Mouse (Mus musculus): ENCODE data around the gene Cap2. TPM values are rescaled to one million over a fixed set of nuclear protein-coding genes. Genes with fewer than 3 reads are reported as not detected.

Gene Cap2
- polyA plus RNA-seq, 1 experiment from 2014 or later: 18.3 TPM

DNA sequence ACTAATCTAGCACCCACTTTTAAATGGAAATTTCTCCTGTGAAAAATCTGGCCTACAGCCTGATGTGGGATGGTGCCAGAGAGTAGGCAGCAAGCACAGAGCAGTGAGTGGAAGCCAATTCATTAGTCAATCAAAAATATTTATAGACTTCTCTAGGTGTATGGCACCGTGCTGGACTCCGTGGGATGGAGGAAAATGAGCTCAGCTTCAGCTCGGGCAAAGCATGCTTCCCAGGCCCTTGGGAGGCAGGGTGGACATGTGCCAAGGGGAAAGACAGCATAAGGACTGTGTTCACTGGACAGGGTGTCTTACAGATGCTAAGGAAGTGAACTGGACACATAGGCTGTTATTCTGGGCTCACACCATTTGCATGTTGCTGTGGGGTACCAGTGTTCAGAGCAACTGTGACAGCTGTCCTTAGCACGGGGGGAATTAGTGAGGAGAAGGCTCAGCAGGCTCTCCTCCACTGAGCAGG, 15.6 kb downstream of the Cap2 start:
- Histone ChIP-seq H3K9ac (ENCODE audit: low read length) (no peak overlapping the region), H3K9me3 (replicated peaks; ENCODE audit: control insufficient read depth, low read length) (peaks cover 2% of the 10 kb centered on the region; the same call in 1 of the 2 replicates), H3K27me3 (ENCODE audit: control insufficient read depth, insufficient read depth, low read length) (no peaks in the 10 kb centered on the region), H3K4me1 (ENCODE audit: control insufficient read depth, insufficient read depth, low read length) (no peaks in the 10 kb centered on the region), H3K27ac (ENCODE audit: low read length) (no peak overlapping the region), H3K4me3 (replicated peaks; ENCODE audit: low read length) (no peak overlapping the region), H3K4me2 (ENCODE audit: low read depth, low read length) (no peak overlapping the region), H3K36me3 (ENCODE audit: control insufficient read depth, insufficient read depth, low read length) (no peaks in the 10 kb centered on the region)
- 66% methylated on average over 4 of the region's 4 CpGs for WGBS
- ATAC-seq (ENCODE audit: insufficient read depth, low FRiP score): no peak

GRCm38 (mm10) chr13:46521482-46521881, 19.8 kb downstream of the Cap2 start:
- H3K36me3 ChIP-seq (ENCODE audit: control insufficient read depth, insufficient read depth, low read length): no peaks in the 10 kb centered on the region
- H3K27ac ChIP-seq (ENCODE audit: low read length): no peak overlapping the region
- H3K4me2 ChIP-seq (ENCODE audit: low read depth, low read length): no peak overlapping the region
- no peak overlapping the region for H3K4me3 ChIP-seq (replicated peaks; ENCODE audit: low read length)
- H3K4me1 ChIP-seq (ENCODE audit: control insufficient read depth, insufficient read depth, low read length): no peaks in the 10 kb centered on the region
- no peak overlapping the region for H3K9ac ChIP-seq (ENCODE audit: low read length)
- H3K27me3 ChIP-seq (ENCODE audit: control insufficient read depth, insufficient read depth, low read length): no peaks in the 10 kb centered on the region
- no peaks in the 10 kb centered on the region for H3K9me3 ChIP-seq (replicated peaks; ENCODE audit: control insufficient read depth, low read length)
- WGBS: 90% methylated on average over 1 of the region's 1 CpGs
- ATAC-seq (ENCODE audit: insufficient read depth, low FRiP score): no peak

GRCm38 (mm10) chr13:46522798-46523197, 21.1 kb downstream of the Cap2 start:
- WGBS: 39% methylated on average over 4 of the region's 4 CpGs

GRCm38 (mm10) chr13:46523235-46523634, 21.6 kb downstream of the Cap2 start:
- Histone ChIP-seq H3K4me3 (replicated peaks; ENCODE audit: low read length) (no peak overlapping the region), H3K27me3 (ENCODE audit: control insufficient read depth, insufficient read depth, low read length) (no peaks in the 10 kb centered on the region), H3K9ac (ENCODE audit: low read length) (no peak overlapping the region), H3K4me2 (ENCODE audit: low read depth, low read length) (no peak overlapping the region), H3K9me3 (replicated peaks; ENCODE audit: control insufficient read depth, low read length) (no peaks in the 10 kb centered on the region), H3K27ac (ENCODE audit: low read length) (no peak overlapping the region), H3K4me1 (ENCODE audit: control insufficient read depth, insufficient read depth, low read length) (no peaks in the 10 kb centered on the region), H3K36me3 (ENCODE audit: control insufficient read depth, insufficient read depth, low read length) (no peaks in the 10 kb centered on the region)
- 33% methylated on average over 5 of the region's 5 CpGs for WGBS
- no peak for ATAC-seq (ENCODE audit: insufficient read depth, low FRiP score)

More at GRCm38 (mm10) chr13:46522798-46523197, 21.1 kb downstream of the Cap2 start:
- Histone ChIP-seq H3K27ac (ENCODE audit: low read length) (no peak overlapping the region), H3K36me3 (ENCODE audit: control insufficient read depth, insufficient read depth, low read length) (no peaks in the 10 kb centered on the region), H3K4me1 (ENCODE audit: control insufficient read depth, insufficient read depth, low read length) (no peaks in the 10 kb centered on the region), H3K27me3 (ENCODE audit: control insufficient read depth, insufficient read depth, low read length) (no peaks in the 10 kb centered on the region), H3K9ac (ENCODE audit: low read length) (no peak overlapping the region), H3K4me2 (ENCODE audit: low read depth, low read length) (no peak overlapping the region), H3K9me3 (replicated peaks; ENCODE audit: control insufficient read depth, low read length) (no peaks in the 10 kb centered on the region), H3K4me3 (replicated peaks; ENCODE audit: low read length) (no peak overlapping the region)
- ATAC-seq (ENCODE audit: insufficient read depth, low FRiP score): no peak

- Histone ChIP-seq H3K27me3 (ENCODE audit: control insufficient read depth, insufficient read depth, low read length) (no peaks in the 10 kb centered on the region), H3K9me3 (replicated peaks; ENCODE audit: control insufficient read depth, low read length) (no peaks in the 10 kb centered on the region), H3K9ac (ENCODE audit: low read length) (no peak overlapping the region), H3K36me3 (ENCODE audit: control insufficient read depth, insufficient read depth, low read length) (no peaks in the 10 kb centered on the region), H3K4me1 (ENCODE audit: control insufficient read depth, insufficient read depth, low read length) (no peaks in the 10 kb centered on the region), H3K27ac (ENCODE audit: low read length) (no peak overlapping the region), H3K4me3 (replicated peaks; ENCODE audit: low read length) (no peak overlapping the region), H3K4me2 (ENCODE audit: low read depth, low read length) (no peak overlapping the region)
- WGBS: 73% methylated on average over 12 of the region's 12 CpGs
- no peak for ATAC-seq (ENCODE audit: insufficient read depth, low FRiP score)
These were observed 22.1 kb downstream of the Cap2 start for GRCm38 (mm10) chr13:46523712-46524111.

DNA sequence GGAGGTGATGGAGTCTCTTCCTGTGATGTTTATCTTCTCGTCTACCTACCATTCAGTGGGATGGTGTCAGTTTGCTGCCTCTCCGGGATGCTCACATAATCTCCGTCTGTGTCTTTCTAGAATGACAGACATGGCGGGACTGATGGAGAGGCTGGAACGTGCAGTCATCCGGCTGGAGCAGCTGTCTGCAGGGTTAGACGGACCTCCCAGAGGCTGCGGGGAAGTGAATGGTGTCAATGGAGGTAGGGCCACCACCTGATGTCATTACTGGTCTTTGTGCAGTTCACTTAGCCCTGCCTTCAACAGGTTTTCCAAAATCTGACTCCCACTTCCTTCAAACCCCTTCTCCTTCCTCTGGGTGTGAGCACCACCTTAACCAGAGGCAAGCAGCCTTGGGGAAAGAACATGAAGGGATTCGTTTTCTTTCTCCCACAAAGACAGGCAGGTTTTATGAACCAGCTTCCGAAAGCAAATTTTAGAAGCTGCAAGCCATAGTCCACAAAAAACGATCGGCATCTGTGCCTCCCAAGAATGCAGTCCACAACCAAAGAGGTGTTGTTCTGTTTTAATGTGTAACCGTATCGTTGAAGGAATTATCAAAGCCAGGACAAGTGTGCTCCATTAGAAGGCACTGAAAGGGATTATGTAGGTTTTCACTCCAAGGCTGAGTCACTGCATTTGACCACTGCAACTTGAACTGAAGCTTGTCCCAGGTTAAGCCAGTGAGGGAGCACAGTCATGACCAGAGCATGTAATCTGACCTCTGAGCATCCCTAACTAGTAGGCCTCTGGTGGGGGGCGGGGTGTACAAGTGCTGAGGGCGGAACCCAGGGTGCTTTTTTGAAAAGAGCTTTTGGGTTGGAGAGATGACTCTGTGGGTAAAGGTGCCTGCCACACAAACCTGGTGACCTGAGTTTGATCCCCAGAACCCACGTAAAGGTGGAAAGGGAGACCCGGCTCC, 23.9 kb downstream of the Cap2 start:
- Histone ChIP-seq H3K9ac (ENCODE audit: low read length) (no peak overlapping the region), H3K36me3 (ENCODE audit: control insufficient read depth, insufficient read depth, low read length) (no peaks in the 10 kb centered on the region), H3K4me2 (ENCODE audit: low read depth, low read length) (no peak overlapping the region), H3K27ac (ENCODE audit: low read length) (no peak overlapping the region), H3K27me3 (ENCODE audit: control insufficient read depth, insufficient read depth, low read length) (no peaks in the 10 kb centered on the region), H3K4me3 (replicated peaks; ENCODE audit: low read length) (no peak overlapping the region), H3K4me1 (ENCODE audit: control insufficient read depth, insufficient read depth, low read length) (no peaks in the 10 kb centered on the region), H3K9me3 (replicated peaks; ENCODE audit: control insufficient read depth, low read length) (no peaks in the 10 kb centered on the region)
- WGBS: 86% methylated on average over 18 of the region's 18 CpGs
- no peak for ATAC-seq (ENCODE audit: insufficient read depth, low FRiP score)

- no peak overlapping the region for H3K9ac ChIP-seq (ENCODE audit: low read length)
- ATAC-seq (ENCODE audit: insufficient read depth, low FRiP score): no peak
- H3K4me2 ChIP-seq (ENCODE audit: low read depth, low read length): no peak overlapping the region
- H3K36me3 ChIP-seq (ENCODE audit: control insufficient read depth, insufficient read depth, low read length): no peaks in the 10 kb centered on the region
- H3K27me3 ChIP-seq (ENCODE audit: control insufficient read depth, insufficient read depth, low read length): no peaks in the 10 kb centered on the region
- no peak overlapping the region for H3K27ac ChIP-seq (ENCODE audit: low read length)
- WGBS: 70% methylated on average over 3 of the region's 3 CpGs
- H3K4me3 ChIP-seq (replicated peaks; ENCODE audit: low read length): no peak overlapping the region
- no peaks in the 10 kb centered on the region for H3K4me1 ChIP-seq (ENCODE audit: control insufficient read depth, insufficient read depth, low read length)
- no peaks in the 10 kb centered on the region for H3K9me3 ChIP-seq (replicated peaks; ENCODE audit: control insufficient read depth, low read length)
These were observed 25.0 kb downstream of the Cap2 start for GRCm38 (mm10) chr13:46526645-46527044.

GRCm38 (mm10) chr13:46527340-46527739, 25.7 kb downstream of the Cap2 start:
- H3K27ac ChIP-seq (ENCODE audit: low read length): no peak overlapping the region
- WGBS: 87% methylated on average over 5 of the region's 5 CpGs
- H3K27me3 ChIP-seq (ENCODE audit: control insufficient read depth, insufficient read depth, low read length): no peaks in the 10 kb centered on the region
- no peak overlapping the region for H3K4me2 ChIP-seq (ENCODE audit: low read depth, low read length)
- no peak overlapping the region for H3K9ac ChIP-seq (ENCODE audit: low read length)
- no peaks in the 10 kb centered on the region for H3K36me3 ChIP-seq (ENCODE audit: control insufficient read depth, insufficient read depth, low read length)
- H3K4me3 ChIP-seq (replicated peaks; ENCODE audit: low read length): no peak overlapping the region
- H3K9me3 ChIP-seq (replicated peaks; ENCODE audit: control insufficient read depth, low read length): no peaks in the 10 kb centered on the region
- ATAC-seq (ENCODE audit: insufficient read depth, low FRiP score): no peak
- no peaks in the 10 kb centered on the region for H3K4me1 ChIP-seq (ENCODE audit: control insufficient read depth, insufficient read depth, low read length)

DNA sequence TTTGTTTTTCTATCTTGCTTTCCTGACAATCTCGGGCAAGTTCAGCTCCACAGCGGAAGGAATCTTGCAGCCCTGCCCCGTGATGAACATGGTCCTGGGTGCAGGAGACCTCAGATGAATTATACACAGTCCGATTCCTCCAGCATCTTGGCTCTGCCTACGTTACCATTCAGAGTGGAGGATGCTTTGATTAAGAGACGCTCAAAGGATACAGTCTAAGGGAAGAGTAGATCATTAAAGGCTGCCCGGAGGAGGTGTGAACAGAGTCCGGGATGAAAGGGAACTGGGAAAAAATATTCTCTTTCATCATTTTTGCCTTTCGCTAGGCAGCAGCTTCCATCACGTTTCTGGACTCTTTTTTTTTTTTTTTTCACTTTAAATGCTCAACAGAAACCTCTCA, 27.4 kb downstream of the Cap2 start:
- Histone ChIP-seq H3K4me1 (ENCODE audit: control insufficient read depth, insufficient read depth, low read length) (peaks cover under 1% of the 10 kb centered on the region; the same call in 1 of the 2 replicates), H3K36me3 (ENCODE audit: control insufficient read depth, insufficient read depth, low read length) (no peaks in the 10 kb centered on the region), H3K9ac (ENCODE audit: low read length) (no peak overlapping the region), H3K27ac (ENCODE audit: low read length) (no peak overlapping the region), H3K9me3 (replicated peaks; ENCODE audit: control insufficient read depth, low read length) (no peaks in the 10 kb centered on the region), H3K27me3 (ENCODE audit: control insufficient read depth, insufficient read depth, low read length) (no peaks in the 10 kb centered on the region), H3K4me2 (ENCODE audit: low read depth, low read length) (no peak overlapping the region), H3K4me3 (replicated peaks; ENCODE audit: low read length) (no peak overlapping the region)
- 74% methylated on average over 10 of the region's 10 CpGs for WGBS
- ATAC-seq (ENCODE audit: insufficient read depth, low FRiP score): no peak

All from stomach, embryonic 16.5 days (tissue).